Mouse (Mus musculus): ENCODE data around the gene Minos1. TPM values are rescaled to one million over a fixed set of nuclear protein-coding genes. Genes with fewer than 3 reads are reported as not detected.

Gene Minos1
- polyA plus RNA-seq, 1 experiment from 2014 or later = 517 TPM

- Histone ChIP-seq H3K4me1 (peaks cover 14% of the 10 kb centered on the region), H3K4me3 (no peak overlapping the region), H3K9me3 (no peaks in the 10 kb centered on the region; the same call in 1 of the 2 replicates), H3K27ac (no peak overlapping the region), H3K4me2 (no peak overlapping the region), H3K36me3 (no peaks in the 10 kb centered on the region), H3K27me3 (no peaks in the 10 kb centered on the region), H3K9ac (no peak overlapping the region)
- ATAC-seq (ENCODE audit: insufficient number of reproducible peaks, insufficient read depth, low FRiP score, low TSS enrichment, low read depth) = no peak
- 74% methylated on average over 6 of the region's 6 CpGs for WGBS
Measured at GRCm38 (mm10) chr4:139141785-139142184, 10.9 kb upstream of the Minos1 start.

- H3K9ac ChIP-seq = no peak overlapping the region
- no peaks in the 10 kb centered on the region for H3K27me3 ChIP-seq
- no peak overlapping the region for H3K4me3 ChIP-seq
- H3K4me1 ChIP-seq = peaks cover 14% of the 10 kb centered on the region
- no peak for ATAC-seq (ENCODE audit: insufficient number of reproducible peaks, insufficient read depth, low FRiP score, low TSS enrichment, low read depth)
- H3K9me3 ChIP-seq = no peaks in the 10 kb centered on the region; the same call in 1 of the 2 replicates
- no peaks in the 10 kb centered on the region for H3K36me3 ChIP-seq
- peak overlapping the region; percentile 48; the same call in 1 of the 2 replicates for H3K27ac ChIP-seq
- no peak overlapping the region for H3K4me2 ChIP-seq
- 81% methylated on average over 2 of the region's 2 CpGs for WGBS
Measured at GRCm38 (mm10) chr4:139140267-139140666, 9.4 kb upstream of the Minos1 start.

GRCm38 (mm10) chr4:139136011-139136410, 5.1 kb upstream of the Minos1 start:
- 77% methylated on average over 2 of the region's 2 CpGs for WGBS
- no peaks in the 10 kb centered on the region for H3K36me3 ChIP-seq
- H3K4me3 ChIP-seq = no peak overlapping the region
- no peak overlapping the region for H3K4me2 ChIP-seq
- no peak overlapping the region for H3K27ac ChIP-seq
- no peak overlapping the region for H3K9ac ChIP-seq
- 0 out of 2 replicates have a peak, but pooled peaks cover 3% of the 10 kb centered on the region for H3K4me1 ChIP-seq
- H3K27me3 ChIP-seq = no peaks in the 10 kb centered on the region
- H3K9me3 ChIP-seq = no peaks in the 10 kb centered on the region; the same call in 1 of the 2 replicates
- no peak for ATAC-seq (ENCODE audit: insufficient number of reproducible peaks, insufficient read depth, low FRiP score, low TSS enrichment, low read depth)

- Histone ChIP-seq H3K27me3 (no peaks in the 10 kb centered on the region), H3K4me3 (no peak overlapping the region), H3K4me2 (no peak overlapping the region), H3K4me1 (peaks cover 22% of the 10 kb centered on the region), H3K27ac (no peak overlapping the region), H3K9me3 (no peaks in the 10 kb centered on the region; the same call in 1 of the 2 replicates), H3K36me3 (no peaks in the 10 kb centered on the region), H3K9ac (no peak overlapping the region)
- no peak for ATAC-seq (ENCODE audit: insufficient number of reproducible peaks, insufficient read depth, low FRiP score, low TSS enrichment, low read depth)
- 74% methylated on average over 5 of the region's 5 CpGs for whole genome bisulfite sequencing
Measured at GRCm38 (mm10) chr4:139133109-139133508, 2.2 kb upstream of the Minos1 start.

GRCm38 (mm10) chr4:139131858-139132672, 1.2 kb upstream of the Minos1 start:
- 85% methylated on average over 14 of the region's 14 CpGs for WGBS
- Histone ChIP-seq H3K4me3 (peak overlapping the region; percentile 99; the same call in 1 of the 2 replicates), H3K9ac (peak overlapping the region; percentile 27; the same call in 1 of the 2 replicates), H3K27me3 (no peaks in the 10 kb centered on the region), H3K9me3 (peaks cover under 1% of the 10 kb centered on the region; the same call in 1 of the 2 replicates), H3K4me2 (peak overlapping the region; percentile 84), H3K4me1 (peaks cover 22% of the 10 kb centered on the region), H3K36me3 (0 out of 2 replicates have a peak, but pooled peaks cover 2% of the 10 kb centered on the region), H3K27ac (no peak overlapping the region)
- ATAC-seq (ENCODE audit: insufficient number of reproducible peaks, insufficient read depth, low FRiP score, low TSS enrichment, low read depth) = no peak

- H3K27me3 ChIP-seq = no peaks in the 10 kb centered on the region
- peaks cover 26% of the 10 kb centered on the region for H3K4me1 ChIP-seq
- H3K9ac ChIP-seq = peak overlapping the region; percentile 98
- H3K9me3 ChIP-seq = peaks cover 7% of the 10 kb centered on the region; the same call in 1 of the 2 replicates
- H3K4me3 ChIP-seq = peak overlapping the region; percentile 99
- H3K4me2 ChIP-seq = peak overlapping the region; percentile 84
- WGBS = 2% methylated on average over 56 of the region's 57 CpGs
- H3K27ac ChIP-seq = peak overlapping the region; percentile 90
- peak; percentile 28; the same call in 1 of the 2 replicates for ATAC-seq (ENCODE audit: insufficient number of reproducible peaks, insufficient read depth, low FRiP score, low TSS enrichment, low read depth)
- H3K36me3 ChIP-seq = peaks cover 8% of the 10 kb centered on the region
Measured at GRCm38 (mm10) chr4:139129806-139130700, 860 bp downstream of the Minos1 start.

GRCm38 (mm10) chr4:139126475-139126874, 4.4 kb downstream of the Minos1 start:
- Histone ChIP-seq H3K36me3 (peaks cover 8% of the 10 kb centered on the region), H3K4me1 (peaks cover 25% of the 10 kb centered on the region), H3K9ac (no peak overlapping the region), H3K9me3 (peaks cover 9% of the 10 kb centered on the region; the same call in 1 of the 2 replicates), H3K27ac (no peak overlapping the region), H3K4me2 (no peak overlapping the region), H3K4me3 (no peak overlapping the region), H3K27me3 (no peaks in the 10 kb centered on the region)
- ATAC-seq (ENCODE audit: insufficient number of reproducible peaks, insufficient read depth, low FRiP score, low TSS enrichment, low read depth) = no peak
- 91% methylated on average over 3 of the region's 3 CpGs for WGBS

- WGBS = 92% methylated on average over 6 of the region's 6 CpGs
- peaks cover 10% of the 10 kb centered on the region; the same call in 1 of the 2 replicates for H3K9me3 ChIP-seq
- H3K27me3 ChIP-seq = no peaks in the 10 kb centered on the region
- no peak overlapping the region for H3K4me2 ChIP-seq
- no peak overlapping the region for H3K27ac ChIP-seq
- H3K4me1 ChIP-seq = peaks cover 39% of the 10 kb centered on the region
- no peak overlapping the region for H3K9ac ChIP-seq
- no peak overlapping the region for H3K4me3 ChIP-seq
- ATAC-seq (ENCODE audit: insufficient number of reproducible peaks, insufficient read depth, low FRiP score, low TSS enrichment, low read depth) = no peak
- peaks cover 8% of the 10 kb centered on the region for H3K36me3 ChIP-seq
Measured at GRCm38 (mm10) chr4:139124940-139125339, 6.0 kb downstream of the Minos1 start.

- no peak overlapping the region for H3K9ac ChIP-seq
- H3K4me2 ChIP-seq = no peak overlapping the region
- H3K27me3 ChIP-seq = no peaks in the 10 kb centered on the region
- no peak for ATAC-seq (ENCODE audit: insufficient number of reproducible peaks, insufficient read depth, low FRiP score, low TSS enrichment, low read depth)
- peaks cover 10% of the 10 kb centered on the region; the same call in 1 of the 2 replicates for H3K9me3 ChIP-seq
- 93% methylated on average over 4 of the region's 4 CpGs for whole genome bisulfite sequencing
- H3K36me3 ChIP-seq = peaks cover 8% of the 10 kb centered on the region
- H3K27ac ChIP-seq = no peak overlapping the region
- H3K4me1 ChIP-seq = peaks cover 34% of the 10 kb centered on the region
- H3K4me3 ChIP-seq = no peak overlapping the region
Measured at GRCm38 (mm10) chr4:139122557-139122956, 8.4 kb downstream of the Minos1 start.

- 45% methylated on average over 7 of the region's 7 CpGs for WGBS
- no peak for ATAC-seq (ENCODE audit: insufficient number of reproducible peaks, insufficient read depth, low FRiP score, low TSS enrichment, low read depth)
- peak overlapping the region; percentile 78 for H3K27ac ChIP-seq
Measured at GRCm38 (mm10) chr4:139120998-139121397, 9.9 kb downstream of the Minos1 start.

GRCm38 (mm10) chr4:139120281-139120814, 10.6 kb downstream of the Minos1 start:
- H3K4me2 ChIP-seq = peak overlapping the region; percentile 9
- 50% methylated on average over 4 of the region's 4 CpGs for WGBS
- H3K27ac ChIP-seq = peak overlapping the region; percentile 78
- H3K27me3 ChIP-seq = no peaks in the 10 kb centered on the region
- H3K36me3 ChIP-seq = no peaks in the 10 kb centered on the region
- no peak for ATAC-seq (ENCODE audit: insufficient number of reproducible peaks, insufficient read depth, low FRiP score, low TSS enrichment, low read depth)
- peaks cover 41% of the 10 kb centered on the region for H3K4me1 ChIP-seq
- 0 out of 2 replicates have a peak, but pooled peaks cover 3% of the 10 kb centered on the region for H3K9me3 ChIP-seq
- no peak overlapping the region for H3K4me3 ChIP-seq
- no peak overlapping the region for H3K9ac ChIP-seq

More at GRCm38 (mm10) chr4:139120998-139121397, 9.9 kb downstream of the Minos1 start:
- H3K36me3 ChIP-seq = no peaks in the 10 kb centered on the region
- H3K4me2 ChIP-seq = peak overlapping the region; percentile 9; the same call in 1 of the 2 replicates
- H3K9me3 ChIP-seq = 0 out of 2 replicates have a peak, but pooled peaks cover 3% of the 10 kb centered on the region
- no peak overlapping the region for H3K9ac ChIP-seq
- H3K4me3 ChIP-seq = no peak overlapping the region
- H3K4me1 ChIP-seq = peaks cover 37% of the 10 kb centered on the region
- H3K27me3 ChIP-seq = no peaks in the 10 kb centered on the region
